Mouse (Mus musculus) MEL (cell line): ENCODE measurements at regions not wholly inside any gene's neighbourhood (a gene's known extent, or its start where the extent isn't known, plus 50 kb on each side); places are given as distances from the start of the nearest gene placed in this dataset.

Source experiments
- DNase-seq: peaks from one replicate; pipeline ENCODE4 v3.0.0; 2011; ENCODE audit warnings: low read depth, low spot score
- H3K27ac ChIP-seq: 2 replicates; pipeline ENCODE4 v1.5.1; 2012; ENCODE audit warnings: low read depth, mild to moderate bottlenecking, control low read depth, low read length, moderate library complexity; ENCODE audit not compliant: control insufficient read depth
- H3K27me3 ChIP-seq, 2 experiments: fragments of 150-350 bp in 1 of 2; sonication (generic) in 1 of 2; 2 replicates each; pipeline ENCODE4 v1.6.1; 2012; ENCODE audit warnings: low read length in 2 of 2, mild to moderate bottlenecking in 2 of 2, improper control_type of control experiment in 1 of 2, moderate library complexity in 1 of 2; ENCODE audit not compliant: insufficient read depth in 2 of 2, control insufficient read depth in 1 of 2
- H3K36me3 ChIP-seq, 2 experiments: 2 replicates each; pipeline ENCODE4 v1.6.1; 2012 to 2014; ENCODE audit warnings: low read length in 2 of 2, improper control_type of control experiment in 1 of 2, inconsistent platforms in 1 of 2, mild to moderate bottlenecking in 1 of 2; ENCODE audit not compliant: insufficient read depth in 2 of 2, control insufficient read depth in 1 of 2
- H3K4me1 ChIP-seq, 2 experiments: fragments of 150-350 bp in 1 of 2; sonication (generic) in 1 of 2; 2 replicates each; pipeline ENCODE4 v1.6.1; 2012; ENCODE audit warnings: low read length in 2 of 2, improper control_type of control experiment in 1 of 2, mild to moderate bottlenecking in 1 of 2; ENCODE audit not compliant: insufficient read depth in 2 of 2, control insufficient read depth in 1 of 2
- H3K4me3 ChIP-seq, 2 experiments: fragments of 150-350 bp in 1 of 2; sonication (generic) in 1 of 2; 2 replicates each; pipeline ENCODE4 v1.5.1; 2012; ENCODE audit warnings: low read depth in 2 of 2, low read length in 2 of 2, mild to moderate bottlenecking in 2 of 2, moderate library complexity in 2 of 2, control low read depth in 1 of 2, improper control_type of control experiment in 1 of 2; ENCODE audit not compliant: control insufficient read depth in 1 of 2, insufficient read depth in 1 of 2
- H3K79me2 ChIP-seq: 2 replicates; pipeline ENCODE4 v1.6.1; 2012; ENCODE audit warnings: mild to moderate bottlenecking, low read length, moderate library complexity; ENCODE audit not compliant: control insufficient read depth, poor library complexity, insufficient read depth
- H3K9ac ChIP-seq: 2 replicates; pipeline ENCODE4 v1.6.1; 2012; ENCODE audit warnings: low read depth, mild to moderate bottlenecking, control low read depth, low read length, moderate library complexity; ENCODE audit not compliant: control insufficient read depth, poor library complexity, severe bottlenecking
- H3K9me3 ChIP-seq: fragments of 150-350 bp; sonication (generic); replicated peaks from 2 replicates; pipeline ENCODE4 v1.6.1; 2012; ENCODE audit warnings: mild to moderate bottlenecking, low read length, improper control_type of control experiment, moderate library complexity; ENCODE audit not compliant: insufficient read depth
- BHLHE40 ChIP-seq: IDR thresholded peaks from 2 replicates; pipeline ENCODE4 v1.6.1; 2012; ENCODE audit warnings: low read depth, mild to moderate bottlenecking, inconsistent platforms, low read length, improper control_type of control experiment, borderline replicate concordance
- CHD1 ChIP-seq: IDR thresholded peaks from 2 replicates; pipeline ENCODE4 v1.6.1; 2012; ENCODE audit warnings: low read depth, mild to moderate bottlenecking, inconsistent platforms, low read length, improper control_type of control experiment
- CHD2 ChIP-seq: IDR thresholded peaks from 2 replicates; pipeline ENCODE4 v1.6.1; 2011; ENCODE audit warnings: low read length, improper control_type of control experiment
- E2F4 ChIP-seq: IDR thresholded peaks from 2 replicates; pipeline ENCODE4 v1.6.1; 2011; ENCODE audit warnings: low read depth, low read length, improper control_type of control experiment, borderline replicate concordance
- EP300 ChIP-seq, 2 experiments: IDR thresholded peaks; 2 replicates each; pipeline ENCODE4 v1.6.1; 2011; ENCODE audit warnings: improper control_type of control experiment in 2 of 2, low read length in 2 of 2, low read depth in 1 of 2, mild to moderate bottlenecking in 1 of 2
- ETS1 ChIP-seq: IDR thresholded peaks from 2 replicates; pipeline ENCODE4 v1.6.1; 2012; ENCODE audit warnings: low read depth, mild to moderate bottlenecking, inconsistent platforms, low read length, improper control_type of control experiment, moderate library complexity
- JUND ChIP-seq: IDR thresholded peaks from 2 replicates; pipeline ENCODE4 v1.6.1; 2011; ENCODE audit warnings: low read depth, mild to moderate bottlenecking, improper control_type of control experiment, low read length
- KAT2A ChIP-seq: conservative IDR thresholded peaks from 2 replicates; pipeline ENCODE4 v1.6.1; 2012; ENCODE audit warnings: low read depth, low read length, improper control_type of control experiment, inconsistent platforms
- MAX ChIP-seq: IDR thresholded peaks from 2 replicates; pipeline ENCODE4 v1.6.1; 2011; ENCODE audit warnings: low read length, improper control_type of control experiment
- MAZ ChIP-seq: IDR thresholded peaks from 2 replicates; pipeline ENCODE4 v1.6.1; 2012; ENCODE audit warnings: low read depth, mild to moderate bottlenecking, inconsistent platforms, low read length, improper control_type of control experiment
- MEF2A ChIP-seq: IDR thresholded peaks from 2 replicates; pipeline ENCODE4 v1.6.1; 2014; ENCODE audit warnings: low read depth, mild to moderate bottlenecking, inconsistent platforms, low read length, improper control_type of control experiment; ENCODE audit not compliant: poor library complexity, insufficient replicate concordance, severe bottlenecking; ENCODE audit errors: extremely low read depth
- MXI1 ChIP-seq: IDR thresholded peaks from 2 replicates; pipeline ENCODE4 v1.6.1; 2011; ENCODE audit warnings: mild to moderate bottlenecking, low read depth, low read length, improper control_type of control experiment
- NELFE ChIP-seq: IDR thresholded peaks from 2 replicates; pipeline ENCODE4 v1.6.1; 2011; ENCODE audit warnings: low read depth, low read length, improper control_type of control experiment
- NRF1 ChIP-seq: IDR thresholded peaks from 2 replicates; pipeline ENCODE4 v1.6.1; 2014; ENCODE audit warnings: low read depth, mild to moderate bottlenecking, inconsistent platforms, low read length, improper control_type of control experiment, moderate library complexity; ENCODE audit not compliant: poor library complexity, insufficient read depth, severe bottlenecking
- POLR2A ChIP-seq, 2 experiments: IDR thresholded peaks; 2 replicates each; pipeline ENCODE4 v1.6.1; 2011 to 2012; ENCODE audit warnings: low read length in 2 of 2, mild to moderate bottlenecking in 2 of 2, control low read depth in 1 of 2, improper control_type of control experiment in 1 of 2, low read depth in 1 of 2, moderate library complexity in 1 of 2; ENCODE audit not compliant: control insufficient read depth in 1 of 2, insufficient read depth in 1 of 2, poor library complexity in 1 of 2
- POLR2AphosphoS5 ChIP-seq: IDR thresholded peaks from 2 replicates; pipeline ENCODE4 v1.6.1; 2012; ENCODE audit warnings: low read depth, borderline replicate concordance, mild to moderate bottlenecking, inconsistent platforms, low read length, moderate library complexity, mixed read lengths
- SMC3 ChIP-seq: IDR thresholded peaks from 2 replicates; pipeline ENCODE4 v1.6.1; 2011; ENCODE audit warnings: low read depth, low read length, improper control_type of control experiment
- TAL1 ChIP-seq: IDR thresholded peaks from 2 replicates; pipeline ENCODE4 v1.6.1; 2012; ENCODE audit warnings: mild to moderate bottlenecking, inconsistent platforms, low read length, moderate library complexity, mixed read lengths
- TBP ChIP-seq: IDR thresholded peaks from 2 replicates; pipeline ENCODE4 v1.8.0; 2011; ENCODE audit warnings: low read depth, low read length, improper control_type of control experiment
- TCF12 ChIP-seq: IDR thresholded peaks from 2 replicates; pipeline ENCODE4 v1.6.1; 2014; ENCODE audit warnings: low read depth, mild to moderate bottlenecking, inconsistent platforms, low read length, improper control_type of control experiment, moderate library complexity
- UBTF ChIP-seq: IDR thresholded peaks from 2 replicates; pipeline ENCODE4 v1.6.1; 2012; ENCODE audit warnings: low read depth, mild to moderate bottlenecking, inconsistent platforms, low read length, improper control_type of control experiment, moderate library complexity, borderline replicate concordance; ENCODE audit not compliant: insufficient read depth
- USF1 ChIP-seq: IDR thresholded peaks from 2 replicates; pipeline ENCODE4 v1.6.1; 2014; ENCODE audit warnings: low read depth, mild to moderate bottlenecking, inconsistent platforms, low read length, improper control_type of control experiment, moderate library complexity
- ZKSCAN1 ChIP-seq: IDR thresholded peaks from 2 replicates; pipeline ENCODE4 v1.6.1; 2012; ENCODE audit warnings: low read depth, mild to moderate bottlenecking, inconsistent platforms, low read length, improper control_type of control experiment, moderate library complexity
- ZMIZ1 ChIP-seq: IDR thresholded peaks from 2 replicates; pipeline ENCODE4 v1.6.1; 2012; ENCODE audit warnings: low read depth, mild to moderate bottlenecking, inconsistent platforms, low read length, improper control_type of control experiment, moderate library complexity
- ZNF384 ChIP-seq: IDR thresholded peaks from 2 replicates; pipeline ENCODE4 v1.6.1; 2012; ENCODE audit warnings: low read depth, mild to moderate bottlenecking, inconsistent platforms, low read length, improper control_type of control experiment

- no peak overlapping the region for H3K27ac ChIP-seq
- no peak for TF ChIP-seq USF1
- no peak for TF ChIP-seq TAL1
- TF ChIP-seq E2F4 = no peak
- TF ChIP-seq ZKSCAN1 = no peak
- no peak for TF ChIP-seq POLR2AphosphoS5
- TF ChIP-seq BHLHE40 = no peak
- TF ChIP-seq MEF2A = no peak
- TF ChIP-seq ETS1 = no peak
- no peak for TF ChIP-seq TBP
- TF ChIP-seq MXI1 = no peak
- no peak overlapping the region for H3K9ac ChIP-seq
- no peaks in the 10 kb centered on the region for H3K36me3 ChIP-seq
- no peaks in the 10 kb centered on the region for H3K4me1 ChIP-seq
- no peak for DNase-seq
- H3K27me3 ChIP-seq = no peaks in the 10 kb centered on the region; a peak in 1 of 4 replicates
- H3K9me3 ChIP-seq = no peaks in the 10 kb centered on the region
- H3K79me2 ChIP-seq = no peaks in the 10 kb centered on the region
- H3K4me3 ChIP-seq = no peak overlapping the region
Observed at GRCm38 (mm10) chr6:118259881-118260280, 62.4 kb upstream of the Ret start.

GRCm38 (mm10) chr6:118254871-118255270, 57.4 kb upstream of the Ret start:
- Histone ChIP-seq H3K79me2 (no peaks in the 10 kb centered on the region), H3K27me3 (no peaks in the 10 kb centered on the region), H3K9ac (no peak overlapping the region), H3K4me1 (no peaks in the 10 kb centered on the region), H3K4me3 (no peak overlapping the region), H3K9me3 (no peaks in the 10 kb centered on the region), H3K36me3 (no peaks in the 10 kb centered on the region)
- no peak for DNase-seq
- no peak for TF ChIP-seq SMC3
- TF ChIP-seq TCF12 = no peak
- TF ChIP-seq MXI1 = no peak
- no peak for TF ChIP-seq NELFE
- no peak for TF ChIP-seq ZMIZ1
- TF ChIP-seq POLR2A (IDR thresholded peaks at IDR 0.05; ENCODE audit: control insufficient read depth in 1 of 2, insufficient read depth in 1 of 2, low read depth in 1 of 2, low read length in 2 of 2, poor library complexity in 1 of 2) = no peak
- no peak for TF ChIP-seq EP300 (IDR thresholded peaks at IDR 0.05; ENCODE audit: low read depth in 1 of 2, low read length in 2 of 2)
- TF ChIP-seq KAT2A = no peak
- TF ChIP-seq CHD1 = no peak
- no peak for TF ChIP-seq NRF1
- TF ChIP-seq E2F4 = no peak
- no peak for TF ChIP-seq JUND
- TF ChIP-seq CHD2 = no peak
- no peak for TF ChIP-seq ZKSCAN1
- no peak for TF ChIP-seq UBTF
- TF ChIP-seq POLR2AphosphoS5 = no peak
- TF ChIP-seq MAZ = no peak
- TF ChIP-seq MAX = no peak
- TF ChIP-seq ZNF384 = no peak
- TF ChIP-seq, all 39 proteins: peak for 0
- no peak overlapping the region for H3K27ac ChIP-seq
